Mouse (Mus musculus) brain, embryonic 14.5 days (tissue): Measurements from ENCODE around the gene Myo5c. TPM values are rescaled to one million over a fixed set of nuclear protein-coding genes. Genes with fewer than 3 reads are reported as not detected.

Experiments
- DNase-seq: peaks from one replicate; pipeline ENCODE4 v3.0.0-alpha.2; 2011; ENCODE audit warnings: low read depth
- CTCF ChIP-seq: fragments of 200-500 bp; IDR thresholded peaks from 2 replicates; pipeline ENCODE4 v1.5.1; 2012; ENCODE audit warnings: inconsistent platforms, mild to moderate bottlenecking, moderate library complexity, borderline replicate concordance; ENCODE audit not compliant: insufficient read depth, insufficient read length; ENCODE audit errors: extremely low read depth
- POLR2A ChIP-seq: fragments of 200-500 bp; IDR thresholded peaks from 2 replicates; pipeline ENCODE4 v1.6.1; 2012; ENCODE audit warnings: mild to moderate bottlenecking, inconsistent platforms, borderline replicate concordance; ENCODE audit not compliant: poor library complexity, insufficient read depth, insufficient read length, severe bottlenecking; ENCODE audit errors: extremely low read depth
- polyA plus RNA-seq: library from polyadenylated mRNA; depleted of rRNA; stranded (reverse); fragments of >200 nt; gene quantifications from 2 replicates; pipeline ENCODE4 v1.2.3, GENCODE M21; 2012; rRNA removed

The Myo5c gene
- polyA plus RNA-seq, 1 experiment: 0.64 TPM

DNA sequence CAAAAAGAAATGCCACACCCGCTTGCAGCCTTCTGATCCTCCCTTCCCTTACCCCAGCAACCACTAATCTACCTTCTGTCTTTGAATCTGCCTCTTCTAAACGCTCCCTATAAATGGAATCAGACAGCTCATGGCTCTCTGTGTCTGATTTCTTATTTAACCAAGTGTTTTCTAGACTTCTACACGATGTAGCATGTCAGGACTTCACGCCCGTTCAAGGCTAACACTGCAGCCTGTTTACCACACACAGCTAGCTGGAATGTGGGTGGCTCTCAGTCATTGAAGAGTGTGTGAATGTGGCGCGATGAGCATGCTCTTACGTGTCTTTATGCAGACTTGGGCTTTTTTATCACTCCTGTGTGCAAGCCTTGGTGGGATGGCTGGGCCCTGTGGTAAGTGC lies 121.3 kb downstream of the Myo5c start:
- TF ChIP-seq CTCF (no peak), POLR2A (no peak)
- DNase-seq: no peak

Other genes starting within 250 kb of the Myo5c start
- gene Arpp19, start 194.4 kb upstream of the Myo5c start, polyA plus RNA-seq: 82.1 and 94.9 TPM in 2 replicates
- 37.3 and 62.0 TPM in 2 replicates for gene Myo5a, start 161.0 kb upstream of the Myo5c start, polyA plus RNA-seq
- 45.5 and 53.1 TPM in 2 replicates for gene Gnb5, start 74.3 kb downstream of the Myo5c start, polyA plus RNA-seq
- 0.05 and 0.08 TPM in 2 replicates for gene Bcl2l10, start 115.7 kb downstream of the Myo5c start, polyA plus RNA-seq
- gene Mapk6, start 178.0 kb downstream of the Myo5c start, polyA plus RNA-seq: 69.1 and 117 TPM in 2 replicates
- 11.7 and 24.0 TPM in 2 replicates for gene Leo1, start 209.5 kb downstream of the Myo5c start, polyA plus RNA-seq